ENCODE assay signal across 18 mouse cellular contexts in genomic region chr11:44705811-44706210, GRCm38 (mm10).
"Had no signal": no experiment of that assay in that cellular context is flagged by ENCODE, and none has a peak within 500 bp of the region (broad histone marks: within the 10 kb centered on the region; RNA-seq: fewer than 3 reads in every experiment).

No protein-coding gene starts in this region.

- H3K27ac ChIP-seq: kidney, embryonic 15.5 days; left cerebral cortex, adult 2 months; liver, embryonic 13.5 days; midbrain, embryonic 12.5 days; midbrain, embryonic 15.5 days; neural tube, embryonic 13.5 days; stomach, postnatal 0 days had no signal

- H3K4me3 ChIP-seq: kidney, embryonic 15.5 days; left cerebral cortex, adult 2 months; liver, embryonic 13.5 days; midbrain, embryonic 12.5 days; midbrain, embryonic 15.5 days; myocyte; neural tube, embryonic 13.5 days had no signal

- H3K27me3 ChIP-seq: kidney, embryonic 15.5 days; liver, embryonic 13.5 days; midbrain, embryonic 12.5 days; midbrain, embryonic 15.5 days; neural tube, embryonic 13.5 days had no signal

- H3K9me3 ChIP-seq: kidney, embryonic 15.5 days; liver, embryonic 13.5 days; midbrain, embryonic 12.5 days; midbrain, embryonic 15.5 days; neural tube, embryonic 13.5 days had no signal

- H3K4me2 ChIP-seq: kidney, embryonic 15.5 days; liver, embryonic 13.5 days; midbrain, embryonic 12.5 days; midbrain, embryonic 15.5 days; neural tube, embryonic 13.5 days had no signal

- H3K36me3 ChIP-seq: kidney, embryonic 15.5 days; liver, embryonic 13.5 days; midbrain, embryonic 12.5 days; midbrain, embryonic 15.5 days; neural tube, embryonic 13.5 days had no signal

- DNase-seq: kidney, adult 8-10 months; kidney, postnatal 10 days; kidney, postnatal 36 days; layer of hippocampus, postnatal 36 days; liver, embryonic 13.5 days; lung, adult 2 months; lung, postnatal 14 days; retina, postnatal 1 day; right cerebral cortex, postnatal 25 days; thymus, adult 2 months; thymus, postnatal 25 days had no signal

- ATAC-seq: midbrain, embryonic 15.5 days had no signal

- H3K9ac ChIP-seq: kidney, embryonic 15.5 days; liver, embryonic 13.5 days; midbrain, embryonic 12.5 days; midbrain, embryonic 15.5 days; neural tube, embryonic 13.5 days had no signal

- H3K4me1 ChIP-seq: liver, embryonic 13.5 days had no signal
